Mouse (Mus musculus) embryonic facial prominence, embryonic 12.5 days (tissue): ENCODE measurements around the gene Cpa1. TPM values are rescaled to one million over a fixed set of nuclear protein-coding genes. Genes with fewer than 3 reads are reported as not detected.

Source experiments
- ATAC-seq: fragments of 200-750 bp; cut with Nextera tagmentation; 2 replicates; pipeline ENCODE4 v1.8.0; 2017; ENCODE audit not compliant: insufficient number of reproducible peaks, insufficient read depth, low FRiP score, low TSS enrichment
- H3K27ac ChIP-seq: fragments of 300-500 bp; sonication (generic); 2 replicates; pipeline ENCODE4 v1.5.1; 2016; ENCODE audit warnings: mild to moderate bottlenecking
- H3K27me3 ChIP-seq: fragments of 300-500 bp; sonication (generic); 2 replicates; pipeline ENCODE4 v1.6.1; 2016; ENCODE audit warnings: mild to moderate bottlenecking, moderate library complexity
- H3K36me3 ChIP-seq: fragments of 300-500 bp; sonication (generic); 2 replicates; pipeline ENCODE4 v1.6.1; 2016; ENCODE audit warnings: mild to moderate bottlenecking
- H3K4me1 ChIP-seq: fragments of 300-500 bp; sonication (generic); 2 replicates; pipeline ENCODE4 v1.6.1; 2016
- H3K4me2 ChIP-seq: fragments of 300-500 bp; sonication (generic); replicated peaks from 2 replicates; pipeline ENCODE4 v1.6.1; 2016; ENCODE audit warnings: mild to moderate bottlenecking, moderate library complexity
- H3K4me3 ChIP-seq: fragments of 300-500 bp; sonication (generic); 2 replicates; pipeline ENCODE4 v1.5.1; 2016; ENCODE audit warnings: mild to moderate bottlenecking
- H3K9ac ChIP-seq: fragments of 300-500 bp; sonication (generic); 2 replicates; pipeline ENCODE4 v1.6.1; 2016; ENCODE audit warnings: mild to moderate bottlenecking, moderate library complexity
- H3K9me3 ChIP-seq: fragments of 300-500 bp; sonication (generic); 2 replicates; pipeline ENCODE4 v1.6.1; 2016; ENCODE audit warnings: mild to moderate bottlenecking, moderate library complexity
- WGBS: fragments of 180-500 bp; shearing (Covaris S2); methylation state at CpG from one replicate; pipeline ENCODE4 v1.1.7; 2016; 5-methylcytosine and 5-hydroxymethylcytosine counted together
- polyA plus RNA-seq: library from polyadenylated mRNA; unstranded; fragments of >200 nt; fragmentation: Nextera tagmentation; extraction: Ambion mirVana; gene quantifications from 2 replicates; pipeline ENCODE4 v1.2.1, GENCODE M21; 2016

Cpa1 gene
- polyA plus RNA-seq, 1 experiment from 2014 or later: 0.29 TPM

DNA sequence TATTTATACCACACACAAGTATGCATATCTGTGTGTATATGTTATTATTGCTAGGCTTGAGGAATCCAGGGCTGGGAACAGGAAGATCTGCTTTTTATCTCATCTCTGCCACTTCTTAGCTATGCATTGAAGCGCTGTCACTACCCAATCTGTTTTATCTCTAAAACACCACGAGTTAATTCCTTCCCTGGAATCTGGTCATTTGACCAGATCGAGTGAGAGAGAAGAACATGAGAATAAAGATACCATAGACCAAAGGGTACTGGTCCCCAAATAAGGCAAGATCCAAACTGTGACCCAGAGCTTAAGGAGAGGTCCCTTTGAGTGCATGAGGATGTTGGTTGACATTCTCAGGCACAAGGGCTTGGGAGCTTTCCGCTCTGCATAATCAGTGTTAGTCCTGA, 17.0 kb upstream of the Cpa1 start:
- Histone ChIP-seq H3K9ac (no peak overlapping the region), H3K27ac (no peak overlapping the region), H3K9me3 (no peaks in the 10 kb centered on the region), H3K36me3 (no peaks in the 10 kb centered on the region), H3K4me2 (no peak overlapping the region), H3K4me3 (no peak overlapping the region), H3K27me3 (no peaks in the 10 kb centered on the region), H3K4me1 (peaks cover 21% of the 10 kb centered on the region)
- 73% methylated on average over 4 of the region's 4 CpGs for WGBS
- ATAC-seq: no peak

DNA sequence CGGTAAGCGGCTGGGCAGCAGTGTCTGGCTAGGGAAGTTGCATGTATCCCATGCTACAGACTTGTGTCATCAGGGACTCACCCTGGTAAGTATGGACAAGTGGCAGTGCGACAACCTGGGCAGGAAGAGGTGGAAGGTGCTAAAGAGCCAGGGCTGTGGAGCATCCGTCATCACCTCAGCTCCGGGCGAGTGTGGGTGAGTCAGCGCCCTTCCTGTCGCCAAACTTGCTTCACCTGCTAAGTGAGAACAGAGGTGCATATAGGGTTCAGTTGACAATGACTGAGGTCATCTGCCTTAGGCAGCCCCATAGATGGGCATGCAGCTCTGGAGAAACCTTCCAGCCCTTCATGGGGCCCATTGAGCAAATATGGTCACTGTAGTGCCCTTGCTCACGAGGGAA, 14.3 kb upstream of the Cpa1 start:
- no peaks in the 10 kb centered on the region for H3K9me3 ChIP-seq
- WGBS: 91% methylated on average over 9 of the region's 9 CpGs
- H3K4me1 ChIP-seq: peaks cover 8% of the 10 kb centered on the region; the same call in 1 of the 2 replicates
- ATAC-seq: no peak
- H3K9ac ChIP-seq: no peak overlapping the region
- H3K4me3 ChIP-seq: no peak overlapping the region
- H3K27me3 ChIP-seq: no peaks in the 10 kb centered on the region
- H3K27ac ChIP-seq: no peak overlapping the region
- H3K4me2 ChIP-seq: no peak overlapping the region
- no peaks in the 10 kb centered on the region for H3K36me3 ChIP-seq

DNA sequence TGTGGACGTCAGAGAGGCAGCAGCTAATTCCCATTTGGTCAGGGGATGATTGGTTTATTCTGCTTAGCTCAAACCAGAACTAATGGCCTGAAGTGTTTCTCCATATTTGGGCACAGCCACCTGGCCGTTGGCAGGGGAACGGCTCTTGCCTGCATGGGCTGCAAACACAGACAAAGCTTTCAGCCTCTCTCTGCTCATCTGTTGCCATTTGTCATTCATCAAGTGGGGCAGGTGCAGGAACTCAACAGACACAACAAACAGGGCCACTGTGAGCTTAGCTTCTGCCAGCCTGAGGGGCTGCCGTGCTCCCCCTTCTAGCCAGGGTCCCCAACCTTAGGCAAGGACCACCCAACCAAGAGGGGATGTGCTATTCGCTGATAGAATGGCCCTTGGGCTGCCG, 10.9 kb upstream of the Cpa1 start:
- Histone ChIP-seq H3K4me2 (no peak overlapping the region), H3K27me3 (no peaks in the 10 kb centered on the region), H3K4me1 (peaks cover 22% of the 10 kb centered on the region; the same call in 1 of the 2 replicates), H3K9me3 (no peaks in the 10 kb centered on the region), H3K27ac (peak overlapping the region; percentile 50; the same call in 1 of the 2 replicates), H3K36me3 (no peaks in the 10 kb centered on the region), H3K4me3 (no peak overlapping the region), H3K9ac (no peak overlapping the region)
- 0 out of 2 replicates have a peak, but pooled peaks have one; percentile 13 for ATAC-seq
- 37% methylated on average over 6 of the region's 6 CpGs for WGBS

DNA sequence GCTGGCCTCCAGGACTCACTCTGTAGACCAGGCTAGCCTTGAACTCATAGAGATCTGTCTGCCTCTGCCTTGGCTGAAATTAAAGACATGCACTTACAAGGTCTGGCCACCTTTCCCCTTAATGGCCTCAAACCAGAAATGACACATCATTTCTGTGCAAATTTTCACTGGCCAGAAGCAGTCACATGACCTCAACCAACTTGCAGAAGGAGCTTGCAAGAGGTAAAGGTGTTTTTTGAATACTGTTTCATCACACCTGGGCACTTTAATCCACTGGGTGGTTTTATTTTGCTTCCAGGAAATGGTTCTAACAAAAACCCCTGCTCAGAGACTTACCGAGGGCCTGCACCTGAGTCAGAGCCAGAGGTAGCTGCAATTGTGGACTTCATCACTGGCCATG, 9.0 kb upstream of the Cpa1 start:
- Histone ChIP-seq H3K9ac (no peak overlapping the region), H3K27ac (no peak overlapping the region), H3K4me3 (no peak overlapping the region), H3K9me3 (no peaks in the 10 kb centered on the region), H3K4me2 (no peak overlapping the region), H3K27me3 (no peaks in the 10 kb centered on the region), H3K4me1 (peaks cover 22% of the 10 kb centered on the region; the same call in 1 of the 2 replicates), H3K36me3 (no peaks in the 10 kb centered on the region)
- 89% methylated on average over 1 of the region's 1 CpGs for WGBS
- no peak for ATAC-seq

DNA sequence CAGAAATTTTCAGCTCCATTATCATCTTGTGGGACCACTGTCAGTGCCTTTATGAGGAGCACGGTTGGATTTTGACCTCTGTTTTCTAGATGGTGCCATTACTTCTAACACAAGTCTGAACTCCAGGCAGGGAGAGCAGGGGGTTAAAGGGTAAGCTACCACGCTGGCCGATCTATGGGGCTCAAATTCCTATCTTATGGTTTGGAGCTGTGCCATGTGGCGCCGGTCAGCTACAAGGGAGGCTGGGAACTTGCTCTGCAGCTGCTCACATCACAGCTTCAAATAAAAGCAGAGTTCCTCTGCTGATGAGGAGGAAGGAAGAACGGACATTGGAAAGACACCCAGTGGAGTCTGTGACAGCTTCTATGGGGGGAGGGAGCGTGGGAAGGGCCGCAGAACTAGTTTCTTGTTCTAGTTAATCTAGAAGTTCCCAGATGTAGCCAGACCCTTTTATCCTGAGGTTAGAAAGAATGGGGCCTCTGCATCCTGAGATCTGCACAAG, 3.6 kb upstream of the Cpa1 start:
- no peak overlapping the region for H3K4me2 ChIP-seq
- H3K36me3 ChIP-seq: no peaks in the 10 kb centered on the region
- no peak overlapping the region for H3K9ac ChIP-seq
- no peaks in the 10 kb centered on the region for H3K27me3 ChIP-seq
- peaks cover 31% of the 10 kb centered on the region for H3K4me1 ChIP-seq
- 22% methylated on average over 8 of the region's 8 CpGs for WGBS
- peak overlapping the region; percentile 88 for H3K27ac ChIP-seq
- H3K4me3 ChIP-seq: no peak overlapping the region
- no peak for ATAC-seq
- H3K9me3 ChIP-seq: no peaks in the 10 kb centered on the region

DNA sequence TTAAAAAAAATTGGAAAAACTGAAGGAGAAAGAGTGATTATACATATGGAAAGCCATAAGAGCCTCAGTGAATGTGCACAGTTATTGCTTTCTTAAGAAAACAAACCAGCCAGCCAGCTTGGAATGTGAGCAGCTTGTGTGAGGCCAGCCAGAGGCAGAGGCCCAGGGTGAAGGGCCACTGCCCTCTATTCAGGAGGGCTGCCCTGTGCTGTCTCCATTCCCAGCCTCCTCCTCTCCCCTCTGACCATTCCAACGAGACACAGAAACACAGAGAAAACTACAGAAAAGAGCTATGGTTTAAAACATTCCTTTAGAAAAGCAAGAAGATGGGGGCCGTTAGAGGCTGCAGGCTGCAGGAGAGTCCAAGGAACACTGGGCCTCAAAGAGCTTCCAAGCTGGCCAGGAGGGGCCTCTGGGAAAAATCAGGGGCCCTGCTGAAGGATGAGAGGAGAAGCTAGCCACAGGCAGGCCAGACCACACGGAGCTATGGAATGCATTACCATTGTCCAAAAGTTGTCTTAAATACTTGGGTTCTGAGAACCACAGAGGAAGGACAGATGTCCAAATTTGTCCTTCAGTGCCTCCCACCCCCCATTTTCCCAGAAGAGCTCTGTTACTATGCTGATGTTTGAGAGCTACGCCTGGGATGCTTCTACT, 2.7 kb upstream of the Cpa1 start:
- peak overlapping the region; percentile 88 for H3K27ac ChIP-seq
- no peak overlapping the region for H3K9ac ChIP-seq
- no peaks in the 10 kb centered on the region for H3K27me3 ChIP-seq
- no peak overlapping the region for H3K4me2 ChIP-seq
- no peak for ATAC-seq
- no peak overlapping the region for H3K4me3 ChIP-seq
- WGBS: 26% methylated on average over 4 of the region's 4 CpGs
- peaks cover 29% of the 10 kb centered on the region for H3K4me1 ChIP-seq
- no peaks in the 10 kb centered on the region for H3K9me3 ChIP-seq
- H3K36me3 ChIP-seq: no peaks in the 10 kb centered on the region

DNA sequence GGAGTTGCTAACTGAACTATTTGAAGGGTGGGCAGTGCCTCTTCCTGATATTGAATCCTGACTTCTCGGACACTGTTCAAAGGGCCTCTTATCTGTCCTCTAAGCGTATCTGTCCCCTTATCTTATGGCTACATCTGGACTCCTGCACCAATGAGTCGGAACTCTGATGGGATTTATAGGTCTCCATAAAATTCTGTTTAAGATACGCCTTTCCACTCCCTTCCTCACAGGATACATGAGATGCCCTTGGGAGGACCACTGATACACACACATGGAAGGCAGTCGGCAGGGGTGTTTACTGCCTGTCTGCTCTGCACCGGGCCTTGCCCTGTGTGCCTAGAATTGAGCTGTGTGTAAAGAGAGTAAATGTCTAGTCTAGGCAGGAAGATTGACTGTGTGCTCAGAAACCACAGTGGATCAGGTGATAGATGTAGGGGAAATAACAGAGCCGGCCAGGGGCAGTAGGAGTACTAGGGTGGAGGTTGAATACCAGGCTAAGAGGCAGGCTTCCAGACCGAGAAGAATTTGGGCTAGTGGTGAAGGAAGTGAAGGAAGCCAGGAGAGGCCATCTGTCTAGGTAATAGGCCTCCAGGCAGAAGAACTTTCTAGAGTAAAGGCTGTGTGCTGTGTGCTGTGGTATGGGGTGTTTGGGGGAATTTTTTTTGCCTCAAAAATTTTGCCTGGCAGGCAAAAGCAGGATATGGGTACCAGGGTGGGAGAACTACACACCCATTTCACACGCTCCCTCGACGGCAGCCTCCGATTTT, 4.9 kb downstream of the Cpa1 start:
- no peak overlapping the region for H3K4me2 ChIP-seq
- no peak overlapping the region for H3K9ac ChIP-seq
- H3K4me1 ChIP-seq: peaks cover 12% of the 10 kb centered on the region; the same call in 1 of the 2 replicates
- no peaks in the 10 kb centered on the region for H3K27me3 ChIP-seq
- H3K9me3 ChIP-seq: no peaks in the 10 kb centered on the region
- 54% methylated on average over 12 of the region's 12 CpGs for WGBS
- no peak for ATAC-seq
- H3K27ac ChIP-seq: peak overlapping the region; percentile 78
- no peaks in the 10 kb centered on the region for H3K36me3 ChIP-seq
- no peak overlapping the region for H3K4me3 ChIP-seq

DNA sequence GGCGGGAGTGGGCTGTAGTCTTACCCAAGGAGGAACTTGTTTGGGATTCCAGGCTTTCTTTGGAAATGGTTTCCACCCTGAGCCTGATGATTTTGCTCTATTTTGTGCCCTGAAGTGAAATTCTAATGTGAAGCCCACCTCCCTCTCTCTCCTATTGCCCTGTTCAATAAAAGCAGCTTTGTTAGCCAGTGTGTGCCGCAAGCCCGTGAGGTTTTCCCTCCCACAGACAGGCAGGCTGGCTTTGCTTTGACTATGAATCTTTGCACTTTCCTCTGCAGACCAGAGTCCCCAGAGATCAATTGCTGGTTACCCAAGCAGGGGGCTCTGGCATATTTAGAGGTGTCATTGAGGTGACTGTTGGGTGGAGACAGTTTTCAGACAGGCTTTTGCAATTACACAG, 5.4 kb downstream of the Cpa1 start:
- Histone ChIP-seq H3K4me2 (no peak overlapping the region), H3K36me3 (no peaks in the 10 kb centered on the region), H3K4me3 (no peak overlapping the region), H3K9ac (no peak overlapping the region), H3K4me1 (peaks cover 12% of the 10 kb centered on the region; the same call in 1 of the 2 replicates), H3K27me3 (no peaks in the 10 kb centered on the region), H3K27ac (peak overlapping the region; percentile 78), H3K9me3 (no peaks in the 10 kb centered on the region)
- 46% methylated on average over 3 of the region's 3 CpGs for WGBS
- no peak for ATAC-seq

DNA sequence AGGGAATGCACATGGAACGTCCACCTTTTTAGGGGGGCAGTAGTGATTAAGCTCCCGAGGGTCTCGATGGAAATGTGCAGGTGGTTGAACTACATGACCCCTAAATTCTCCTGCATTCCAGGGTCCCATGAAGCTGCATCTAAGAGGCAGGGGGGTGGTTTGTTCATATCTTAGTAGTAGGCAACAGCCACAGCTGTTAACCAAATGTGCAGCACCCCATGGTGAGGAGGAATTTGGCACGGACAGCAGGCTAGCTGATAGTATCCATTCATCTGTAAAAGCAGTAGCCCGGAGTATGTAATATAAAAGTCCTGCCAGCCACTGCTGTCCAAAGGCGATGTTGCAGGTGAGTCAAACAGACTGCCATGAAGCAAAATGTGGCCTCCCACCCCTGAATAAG, 6.4 kb downstream of the Cpa1 start:
- peaks cover 12% of the 10 kb centered on the region; the same call in 1 of the 2 replicates for H3K4me1 ChIP-seq
- 62% methylated on average over 6 of the region's 6 CpGs for WGBS
- H3K36me3 ChIP-seq: no peaks in the 10 kb centered on the region
- H3K9ac ChIP-seq: no peak overlapping the region
- no peaks in the 10 kb centered on the region for H3K9me3 ChIP-seq
- H3K4me3 ChIP-seq: no peak overlapping the region
- H3K27me3 ChIP-seq: no peaks in the 10 kb centered on the region
- no peak overlapping the region for H3K27ac ChIP-seq
- no peak for ATAC-seq
- no peak overlapping the region for H3K4me2 ChIP-seq

DNA sequence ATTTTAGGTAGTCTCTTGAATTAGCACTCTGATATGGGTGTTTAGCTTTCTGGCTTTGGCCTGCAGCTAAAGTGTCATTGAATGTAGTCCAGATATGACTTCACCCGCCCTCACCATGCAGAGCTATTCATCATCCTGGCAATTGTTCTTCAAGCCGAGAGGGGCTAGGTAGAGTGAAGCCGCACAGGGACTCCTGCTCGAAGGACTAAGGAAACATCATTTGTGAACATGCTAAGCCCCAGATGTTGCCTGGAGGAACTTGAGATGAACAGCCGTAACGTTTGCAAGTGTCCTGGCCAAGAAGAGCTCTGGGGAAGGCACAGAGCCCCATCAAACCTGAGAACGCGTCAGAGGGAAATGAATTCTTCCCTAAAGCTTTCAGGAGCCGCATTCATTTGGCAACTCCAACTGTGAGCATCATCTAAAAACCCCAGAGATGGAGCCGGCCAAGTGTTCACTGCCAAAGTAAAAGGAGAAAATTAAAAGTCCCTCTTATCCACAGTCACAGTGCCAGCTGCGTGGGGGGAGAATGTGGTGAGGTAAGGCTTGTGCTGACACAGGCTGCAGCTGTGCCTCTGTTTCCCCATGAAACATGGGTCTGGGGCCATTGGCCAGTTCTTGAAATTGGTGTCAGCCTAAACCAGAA, 10.8 kb downstream of the Cpa1 start:
- no peak for ATAC-seq
- no peak overlapping the region for H3K4me3 ChIP-seq
- no peaks in the 10 kb centered on the region for H3K27me3 ChIP-seq
- H3K4me2 ChIP-seq: no peak overlapping the region
- H3K4me1 ChIP-seq: peaks cover 24% of the 10 kb centered on the region
- 73% methylated on average over 11 of the region's 11 CpGs for WGBS
- no peak overlapping the region for H3K9ac ChIP-seq
- H3K36me3 ChIP-seq: no peaks in the 10 kb centered on the region
- peak overlapping the region; percentile 17; the same call in 1 of the 2 replicates for H3K27ac ChIP-seq
- H3K9me3 ChIP-seq: no peaks in the 10 kb centered on the region

DNA sequence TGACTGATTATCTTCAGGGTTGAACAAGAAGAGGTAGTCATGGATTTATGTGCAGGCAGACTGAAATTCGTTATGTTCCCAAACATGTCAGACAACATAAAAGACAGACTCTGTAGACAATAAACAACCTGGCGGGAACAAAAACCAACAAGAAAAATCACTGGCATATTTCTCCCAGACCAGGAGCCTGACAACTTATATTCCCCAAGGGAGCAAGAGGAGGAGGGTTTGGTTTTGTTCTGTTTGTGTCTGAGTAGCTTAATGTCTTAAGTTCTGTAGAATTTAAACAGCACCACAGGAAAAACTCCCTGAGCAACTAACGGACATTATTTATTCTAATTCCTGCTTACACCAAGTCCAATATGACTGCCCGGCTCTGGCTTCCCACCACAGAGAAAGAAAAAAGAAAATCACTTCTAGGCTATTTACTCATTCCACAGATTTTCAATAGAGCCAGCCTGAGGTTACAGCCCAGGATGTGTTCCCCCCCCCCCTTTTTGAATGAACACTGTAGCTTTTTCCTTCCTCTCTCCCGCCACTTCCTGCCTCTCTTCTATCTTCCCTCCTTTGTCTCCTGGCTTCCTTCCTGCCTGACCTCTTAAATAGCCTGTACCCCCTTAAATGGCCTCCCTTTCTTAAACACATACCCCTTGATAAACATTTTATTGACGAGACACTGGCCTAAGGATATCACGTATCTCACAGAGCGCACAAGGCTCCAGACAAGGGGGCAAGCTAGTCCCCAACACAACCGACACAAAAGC, 13.6 kb downstream of the Cpa1 start:
- Histone ChIP-seq H3K27me3 (no peaks in the 10 kb centered on the region), H3K4me3 (no peak overlapping the region), H3K4me2 (no peak overlapping the region), H3K4me1 (peaks cover 36% of the 10 kb centered on the region), H3K9me3 (no peaks in the 10 kb centered on the region), H3K9ac (no peak overlapping the region), H3K27ac (peak overlapping the region; percentile 89), H3K36me3 (no peaks in the 10 kb centered on the region)
- WGBS: 29% methylated on average over 9 of the region's 9 CpGs
- ATAC-seq: no peak
